Mouse (Mus musculus) midbrain, embryonic 13.5 days (tissue): ENCODE data around the gene Zfp963. TPM values are rescaled to one million over a fixed set of nuclear protein-coding genes. Genes with fewer than 3 reads are reported as not detected.

Experiments
- ATAC-seq: fragments of 200-750 bp; cut with Nextera tagmentation; 2 replicates; pipeline ENCODE4 v1.8.0; 2017; ENCODE audit warnings: mild to moderate bottlenecking, moderate TSS enrichment, moderate library complexity
- H3K27ac ChIP-seq: fragments of 300-500 bp; sonication (generic); 2 replicates; pipeline ENCODE4 v1.5.1; 2015; ENCODE audit warnings: inconsistent platforms, mild to moderate bottlenecking, moderate library complexity
- H3K27me3 ChIP-seq: fragments of 300-500 bp; sonication (generic); 2 replicates; pipeline ENCODE4 v1.6.1; 2015; ENCODE audit warnings: mild to moderate bottlenecking, inconsistent platforms
- H3K36me3 ChIP-seq: fragments of 300-500 bp; sonication (generic); 2 replicates; pipeline ENCODE4 v1.6.1; 2015; ENCODE audit warnings: mild to moderate bottlenecking, inconsistent platforms
- H3K4me1 ChIP-seq: fragments of 300-500 bp; sonication (generic); replicated peaks from 2 replicates; pipeline ENCODE4 v1.6.1; 2015; ENCODE audit warnings: inconsistent platforms
- H3K4me2 ChIP-seq: fragments of 300-500 bp; sonication (generic); replicated peaks from 2 replicates; pipeline ENCODE4 v1.6.1; 2015; ENCODE audit warnings: moderate library complexity, mild to moderate bottlenecking, inconsistent platforms
- H3K4me3 ChIP-seq: fragments of 300-500 bp; sonication (generic); replicated peaks from 2 replicates; pipeline ENCODE4 v1.5.1; 2015; ENCODE audit warnings: mild to moderate bottlenecking, inconsistent platforms
- H3K9ac ChIP-seq: fragments of 300-500 bp; sonication (generic); replicated peaks from 2 replicates; pipeline ENCODE4 v1.6.1; 2015; ENCODE audit warnings: mild to moderate bottlenecking, inconsistent platforms
- H3K9me3 ChIP-seq: fragments of 300-500 bp; sonication (generic); 2 replicates; pipeline ENCODE4 v1.6.1; 2016; ENCODE audit warnings: mild to moderate bottlenecking, inconsistent platforms
- WGBS: fragments of 180-500 bp; shearing (Covaris S2); methylation state at CpG from one replicate; pipeline ENCODE4 v1.1.7; 2015; 5-methylcytosine and 5-hydroxymethylcytosine counted together
- polyA plus RNA-seq: library from polyadenylated mRNA; unstranded; fragments of >200 nt; fragmentation: Nextera tagmentation; extraction: Ambion mirVana; gene quantifications from 2 replicates; pipeline ENCODE4 v1.2.1, GENCODE M21; 2015

The Zfp963 gene
- polyA plus RNA-seq: 9.2 and 10.2 TPM in 2 replicates

DNA sequence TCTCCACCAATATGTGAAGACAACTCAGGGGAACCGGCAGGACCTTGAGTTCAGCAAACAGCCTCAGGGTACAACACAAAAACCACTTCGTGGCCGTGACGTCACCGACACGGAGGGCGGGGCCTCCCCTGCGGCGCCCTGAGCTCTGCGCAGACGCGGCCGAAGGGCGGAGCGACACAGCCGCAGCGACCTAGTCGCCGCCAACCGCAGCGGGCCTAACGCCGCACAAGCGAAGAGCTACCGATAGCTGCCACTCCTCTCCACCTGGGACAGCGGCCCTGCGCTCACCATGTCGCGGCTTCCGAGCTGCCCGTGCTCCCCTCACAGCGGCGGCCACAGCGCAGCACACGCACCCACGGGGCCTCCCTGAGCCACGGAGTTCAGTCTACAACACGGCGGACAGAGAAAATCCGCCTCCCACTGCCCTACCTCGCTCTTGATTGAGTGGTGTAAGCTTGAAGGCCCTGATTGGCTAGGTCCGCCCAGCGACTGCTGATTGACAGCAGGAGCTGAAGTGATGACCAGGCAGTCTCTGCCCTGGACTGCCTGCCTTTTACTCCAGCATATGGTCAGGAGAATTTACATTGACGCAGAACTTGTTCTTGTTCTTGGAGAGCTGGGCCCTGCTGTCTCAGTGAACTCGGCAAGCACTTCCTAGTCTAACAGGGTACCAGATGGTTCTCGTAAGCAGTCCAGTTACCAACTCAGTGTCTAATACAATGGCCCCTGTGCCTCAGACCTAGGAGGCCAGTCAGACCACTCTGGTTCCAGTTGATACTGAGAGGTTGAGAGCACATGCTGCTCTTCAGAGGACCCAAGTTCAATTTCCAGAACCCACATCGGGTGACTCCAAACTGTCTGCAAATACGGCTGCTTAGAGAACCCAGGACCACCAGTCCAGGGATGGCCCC, at the start of gene Zfp963:
Gene Zfp963, minus strand, starts transcription at position 427 of the 911 bp plus-strand sequence.
- Histone ChIP-seq H3K9me3 (no peaks in the 10 kb centered on the region), H3K4me2 (peak within 1 kb of the TSS; percentile 51), H3K27ac (peak within 1 kb of the TSS; percentile 99), H3K4me1 (peaks cover 24% of the 10 kb centered on the region), H3K4me3 (peak within 1 kb of the TSS; percentile 70), H3K9ac (peak within 1 kb of the TSS; percentile 81), H3K27me3 (no peaks in the 10 kb centered on the region), H3K36me3 (no peaks in the 10 kb centered on the region; the same call in 1 of the 2 replicates)
- WGBS: 3% methylated on average over 48 of the region's 48 CpGs
- peak; percentile 100 for ATAC-seq

GRCm38 (mm10) chr8:69799261-69799660, 49.5 kb upstream of the Zfp963 start:
- Histone ChIP-seq H3K27me3 (no peaks in the 10 kb centered on the region), H3K4me3 (no peak overlapping the region), H3K9ac (no peak overlapping the region), H3K36me3 (peaks cover 98% of the 10 kb centered on the region), H3K4me1 (no peaks in the 10 kb centered on the region), H3K9me3 (no peaks in the 10 kb centered on the region), H3K27ac (no peak overlapping the region), H3K4me2 (no peak overlapping the region)
- ATAC-seq: no peak
- WGBS: 90% methylated on average over 8 of the region's 8 CpGs

DNA sequence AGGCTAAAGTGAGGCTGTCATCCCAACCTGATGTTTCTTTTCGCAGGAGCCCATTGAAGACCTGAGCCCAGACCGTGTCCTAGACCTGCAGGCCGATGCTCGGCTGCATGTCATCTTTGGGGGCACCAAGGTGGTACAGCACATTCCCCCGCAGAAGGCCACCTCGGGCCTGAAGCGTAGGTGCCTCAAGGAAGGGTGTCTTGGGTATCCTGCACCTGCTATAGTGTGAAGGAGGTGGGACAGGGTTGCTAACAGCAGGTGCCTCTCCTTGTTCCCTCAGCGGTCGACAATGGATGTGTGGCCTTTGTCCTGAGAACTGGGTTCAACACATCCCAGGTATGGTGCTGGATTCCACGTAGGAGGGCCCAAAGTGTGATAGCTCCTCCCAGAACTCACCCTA, 47.9 kb upstream of the Zfp963 start:
- Histone ChIP-seq H3K4me3 (no peak overlapping the region), H3K27ac (no peak overlapping the region), H3K27me3 (no peaks in the 10 kb centered on the region), H3K36me3 (peaks cover 93% of the 10 kb centered on the region), H3K9ac (no peak overlapping the region), H3K4me1 (peaks cover 7% of the 10 kb centered on the region), H3K9me3 (no peaks in the 10 kb centered on the region), H3K4me2 (no peak overlapping the region)
- no peak for ATAC-seq
- 93% methylated on average over 10 of the region's 10 CpGs for WGBS

GRCm38 (mm10) chr8:69796721-69797345, 47.1 kb upstream of the Zfp963 start:
- Histone ChIP-seq H3K27ac (no peak overlapping the region), H3K27me3 (no peaks in the 10 kb centered on the region), H3K4me3 (no peak overlapping the region), H3K9me3 (no peaks in the 10 kb centered on the region), H3K4me1 (peaks cover 15% of the 10 kb centered on the region), H3K9ac (no peak overlapping the region), H3K36me3 (peaks cover 85% of the 10 kb centered on the region), H3K4me2 (no peak overlapping the region)
- WGBS: 98% methylated on average over 16 of the region's 16 CpGs
- no peak for ATAC-seq

DNA sequence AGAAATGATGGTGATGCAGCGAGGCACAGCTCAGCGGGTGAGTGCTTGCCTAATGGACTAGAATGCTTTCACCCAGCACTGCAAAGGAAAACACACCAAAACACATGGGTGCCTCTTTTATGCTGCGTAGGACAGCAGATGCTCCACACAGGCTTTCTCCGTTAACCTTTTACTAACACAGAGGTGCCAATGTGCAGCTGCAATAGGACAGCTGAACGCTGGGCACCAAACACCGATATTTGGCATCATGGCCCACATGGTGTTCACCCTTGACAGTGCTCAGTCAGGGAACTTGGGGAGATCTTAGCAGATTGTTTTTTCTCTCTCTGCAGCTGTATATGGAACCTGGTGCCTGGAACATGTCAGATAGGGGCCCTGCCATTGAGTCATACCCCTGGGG, 45.1 kb upstream of the Zfp963 start:
- Histone ChIP-seq H3K27me3 (no peaks in the 10 kb centered on the region), H3K9me3 (no peaks in the 10 kb centered on the region), H3K4me3 (no peak overlapping the region), H3K4me1 (peaks cover 24% of the 10 kb centered on the region), H3K4me2 (no peak overlapping the region), H3K36me3 (peaks cover 67% of the 10 kb centered on the region), H3K9ac (no peak overlapping the region), H3K27ac (no peak overlapping the region)
- WGBS: 96% methylated on average over 6 of the region's 6 CpGs
- ATAC-seq: no peak

DNA sequence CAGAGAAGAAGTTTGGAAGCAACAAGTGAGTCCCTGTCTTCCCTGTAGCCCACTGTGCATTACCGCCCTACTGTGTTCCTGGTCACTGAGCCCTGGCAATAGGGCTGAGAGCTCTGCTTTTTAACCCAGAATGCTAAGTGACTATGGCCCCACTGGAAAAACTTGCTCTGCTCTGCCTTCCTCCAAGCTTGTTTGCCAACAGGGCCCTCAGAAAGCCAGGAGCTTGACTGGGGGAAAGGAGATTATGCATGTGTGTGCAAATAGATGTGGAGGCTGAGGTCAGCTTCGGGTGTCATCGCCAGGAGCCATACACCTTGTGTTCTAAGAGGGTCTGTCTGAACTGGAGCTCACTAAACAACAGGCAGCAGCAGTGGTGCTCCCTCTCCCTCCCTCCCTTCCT, 44.3 kb upstream of the Zfp963 start:
- H3K9ac ChIP-seq: no peak overlapping the region; the same call in 1 of the 2 replicates
- 95% methylated on average over 3 of the region's 3 CpGs for WGBS

GRCm38 (mm10) chr8:69793666-69794065, 43.9 kb upstream of the Zfp963 start:
- H3K27me3 ChIP-seq: no peaks in the 10 kb centered on the region
- H3K27ac ChIP-seq: no peak overlapping the region
- no peak overlapping the region for H3K9ac ChIP-seq
- peaks cover 55% of the 10 kb centered on the region for H3K36me3 ChIP-seq
- ATAC-seq: no peak
- WGBS: 96% methylated on average over 4 of the region's 4 CpGs
- peaks cover 27% of the 10 kb centered on the region for H3K4me1 ChIP-seq
- H3K4me3 ChIP-seq: no peak overlapping the region
- H3K4me2 ChIP-seq: no peak overlapping the region
- H3K9me3 ChIP-seq: no peaks in the 10 kb centered on the region

More for the DNA sequence above, 44.3 kb upstream of the Zfp963 start:
- ATAC-seq: no peak
- no peak overlapping the region for H3K4me2 ChIP-seq
- H3K4me1 ChIP-seq: peaks cover 27% of the 10 kb centered on the region
- no peak overlapping the region for H3K4me3 ChIP-seq
- H3K27ac ChIP-seq: no peak overlapping the region
- no peaks in the 10 kb centered on the region for H3K9me3 ChIP-seq
- no peaks in the 10 kb centered on the region for H3K27me3 ChIP-seq
- H3K36me3 ChIP-seq: peaks cover 59% of the 10 kb centered on the region

- Histone ChIP-seq H3K4me2 (peak overlapping the region; percentile 82), H3K36me3 (peaks cover 34% of the 10 kb centered on the region), H3K4me3 (peak overlapping the region; percentile 100), H3K9me3 (no peaks in the 10 kb centered on the region), H3K27ac (peak overlapping the region; percentile 82), H3K4me1 (peaks cover 27% of the 10 kb centered on the region), H3K9ac (peak overlapping the region; percentile 99), H3K27me3 (no peaks in the 10 kb centered on the region)
- under 1% methylated on average over 41 of the region's 48 CpGs for WGBS
- ATAC-seq: peak; percentile 82
Measured at GRCm38 (mm10) chr8:69791415-69792068, 41.8 kb upstream of the Zfp963 start.

DNA sequence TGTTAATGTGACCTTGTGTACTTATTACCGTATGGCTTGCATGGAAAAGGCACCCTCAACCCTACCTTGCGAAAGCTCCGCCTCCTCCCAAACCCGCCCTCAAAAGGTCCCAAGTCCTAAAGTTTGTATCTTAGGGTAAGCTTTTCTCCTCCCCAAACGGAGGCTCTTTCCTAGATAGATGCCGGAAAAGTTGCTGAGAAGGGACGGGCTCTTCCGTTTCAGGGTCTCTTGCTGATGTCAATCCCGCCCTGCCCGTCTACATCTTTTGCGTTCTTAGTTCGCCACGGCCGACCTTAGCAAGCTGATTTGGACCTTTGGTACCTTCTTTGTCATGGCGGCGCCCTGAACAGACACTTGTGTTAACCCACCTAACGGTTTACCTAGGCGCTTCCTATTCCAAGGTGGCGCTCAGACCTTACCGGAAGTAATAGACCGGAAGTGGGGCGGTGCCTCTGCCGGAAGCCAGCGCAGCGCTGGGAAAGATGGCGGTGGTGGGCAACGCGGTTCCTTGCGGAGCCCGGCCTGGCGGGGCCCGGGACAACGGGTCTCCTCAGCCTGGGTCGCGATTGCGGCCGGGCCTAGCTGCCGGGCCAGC, 41.1 kb upstream of the Zfp963 start, which contains the start of the genes Atp13a1 and Zfp866:
Gene Atp13a1, plus strand, starts transcription at position 391 of the 595 bp plus-strand sequence.
Gene Zfp866, minus strand, starts transcription at position 406 of the 595 bp plus-strand sequence.
- Histone ChIP-seq H3K4me1 (peaks cover 27% of the 10 kb centered on the region), H3K36me3 (peaks cover 27% of the 10 kb centered on the region), H3K4me2 (peak within 1 kb of the TSS; percentile 82), H3K27me3 (no peaks in the 10 kb centered on the region), H3K9ac (peak within 1 kb of the TSS; percentile 99), H3K9me3 (no peaks in the 10 kb centered on the region), H3K4me3 (peak within 1 kb of the TSS; percentile 100), H3K27ac (peak within 1 kb of the TSS; percentile 82)
- peak; percentile 97 for ATAC-seq
- under 1% methylated on average over 38 of the region's 38 CpGs for WGBS

GRCm38 (mm10) chr8:69790364-69790763, 40.6 kb upstream of the Zfp963 start:
- 39% methylated on average over 11 of the region's 11 CpGs for WGBS
- Histone ChIP-seq H3K27me3 (no peaks in the 10 kb centered on the region), H3K4me3 (peak overlapping the region; percentile 100), H3K9ac (peak overlapping the region; percentile 99), H3K27ac (peak overlapping the region; percentile 75), H3K9me3 (no peaks in the 10 kb centered on the region), H3K36me3 (peaks cover 22% of the 10 kb centered on the region), H3K4me2 (peak overlapping the region; percentile 82), H3K4me1 (peaks cover 27% of the 10 kb centered on the region)
- ATAC-seq: no peak

GRCm38 (mm10) chr8:69789731-69790130, 40.0 kb upstream of the Zfp963 start:
- whole genome bisulfite sequencing: 75% methylated on average over 5 of the region's 5 CpGs
- H3K9me3 ChIP-seq: no peaks in the 10 kb centered on the region
- H3K36me3 ChIP-seq: peaks cover 16% of the 10 kb centered on the region

More at GRCm38 (mm10) chr8:69789731-69790130, 40.0 kb upstream of the Zfp963 start:
- H3K27ac ChIP-seq: no peak overlapping the region
- H3K4me2 ChIP-seq: peak overlapping the region; percentile 82; the same call in 1 of the 2 replicates
- H3K9ac ChIP-seq: no peak overlapping the region
- ATAC-seq: no peak
- H3K4me3 ChIP-seq: peak overlapping the region; percentile 100; the same call in 1 of the 2 replicates
- H3K27me3 ChIP-seq: no peaks in the 10 kb centered on the region
- H3K4me1 ChIP-seq: peaks cover 27% of the 10 kb centered on the region
